Mouse (Mus musculus) liver, embryonic 11.5 days (tissue): ENCODE results near the gene Resf1. TPM values are rescaled to one million over a fixed set of nuclear protein-coding genes. Genes with fewer than 3 reads are reported as not detected.
"Not testable (repeated sequence)": the region's sequence is repeated elsewhere in the genome, so short reads cannot be mapped to it uniquely, and the experiment has no call there.

Experiments
- ATAC-seq: fragments of 200-750 bp; cut with Nextera tagmentation; replicated peaks from 2 replicates; pipeline ENCODE4 v1.8.0; 2017; ENCODE audit warnings: moderate number of reproducible peaks, mild to moderate bottlenecking, moderate TSS enrichment, moderate library complexity; ENCODE audit not compliant: low FRiP score
- DNase-seq: peaks from one replicate; pipeline ENCODE4 v3.0.0-alpha.2; 2017; ENCODE audit warnings: low spot score
- H3K27ac ChIP-seq: fragments of 300-500 bp; sonication (generic); 2 replicates; pipeline ENCODE4 v1.5.1; 2014; ENCODE audit warnings: mild to moderate bottlenecking, low read depth, low read length, control low read depth
- H3K27me3 ChIP-seq: fragments of 300-500 bp; sonication (generic); replicated peaks from 2 replicates; pipeline ENCODE4 v1.6.1; 2014; ENCODE audit warnings: low read length, mixed read lengths; ENCODE audit not compliant: control insufficient read depth, insufficient read depth
- H3K36me3 ChIP-seq: fragments of 300-500 bp; sonication (generic); 2 replicates; pipeline ENCODE4 v1.6.1; 2014; ENCODE audit warnings: mild to moderate bottlenecking, low read length, moderate library complexity, mixed read lengths; ENCODE audit not compliant: control insufficient read depth, insufficient read depth
- H3K4me1 ChIP-seq: fragments of 300-500 bp; sonication (generic); replicated peaks from 2 replicates; pipeline ENCODE4 v1.6.1; 2014; ENCODE audit warnings: low read length, mixed read lengths; ENCODE audit not compliant: control insufficient read depth, insufficient read depth
- H3K4me2 ChIP-seq: fragments of 300-500 bp; sonication (generic); 2 replicates; pipeline ENCODE4 v1.6.1; 2014; ENCODE audit warnings: mild to moderate bottlenecking, control low read depth, moderate library complexity
- H3K4me3 ChIP-seq: fragments of 300-500 bp; sonication (generic); 2 replicates; pipeline ENCODE4 v1.5.1; 2014; ENCODE audit warnings: low read depth, low read length, control low read depth
- H3K9ac ChIP-seq: fragments of 300-500 bp; sonication (generic); 2 replicates; pipeline ENCODE4 v1.6.1; 2014; ENCODE audit warnings: low read depth, low read length, control low read depth
- H3K9me3 ChIP-seq: fragments of 300-500 bp; sonication (generic); 2 replicates; pipeline ENCODE4 v1.6.1; 2016; ENCODE audit warnings: low read length, inconsistent platforms, mixed read lengths; ENCODE audit not compliant: control insufficient read depth
- WGBS: fragments of 180-500 bp; shearing (Covaris S2); extraction: QIAGEN DNeasy Blood & Tissue Kit; methylation state at CpG from one replicate; pipeline ENCODE4 v1.1.7; 2014; 5-methylcytosine and 5-hydroxymethylcytosine counted together
- polyA plus RNA-seq: library from polyadenylated mRNA; unstranded; fragments of >200 nt; fragmentation: Nextera tagmentation; extraction: Ambion mirVana; gene quantifications from 2 replicates; pipeline ENCODE4 v1.2.1, GENCODE M21; 2014

The Resf1 gene
- polyA plus RNA-seq, 1 experiment from 2014 or later, result 37.7 TPM

DNA sequence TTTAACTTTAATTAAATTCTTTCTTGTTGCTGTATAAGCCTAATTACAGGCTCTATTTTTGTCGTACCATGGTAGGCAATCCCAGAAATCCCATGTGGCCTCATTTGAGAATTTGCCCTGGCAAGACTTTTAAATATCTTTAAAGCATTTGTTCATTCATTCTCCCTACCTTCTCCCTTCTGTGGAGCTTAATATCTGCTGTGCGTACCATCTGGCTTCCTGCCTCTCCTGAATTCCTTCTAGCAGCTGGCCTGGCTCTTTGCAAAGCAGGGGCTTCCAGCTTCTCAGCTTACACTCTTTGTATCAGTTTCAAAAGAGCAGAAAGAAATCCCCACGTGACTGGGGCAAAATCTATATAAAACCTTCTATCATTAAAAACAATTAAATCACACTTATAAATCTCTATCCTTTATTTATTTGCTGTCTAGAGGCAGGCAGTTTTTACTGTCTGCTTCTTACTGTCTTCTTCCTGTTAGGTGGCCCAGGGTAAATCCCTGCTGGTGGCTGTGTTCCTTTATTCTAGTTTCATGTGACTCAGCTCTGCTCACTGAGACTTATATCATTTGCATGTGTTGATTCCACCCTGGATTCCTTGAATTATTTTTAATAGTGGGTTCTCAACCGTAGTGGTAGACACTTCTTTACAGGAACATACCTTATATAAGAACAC, 45.7 kb downstream of the Resf1 start:
- Histone ChIP-seq H3K4me2 (no peak overlapping the region), H3K4me1 (no peaks in the 10 kb centered on the region), H3K36me3 (no peaks in the 10 kb centered on the region), H3K4me3 (no peak overlapping the region), H3K27ac (no peak overlapping the region), H3K27me3 (no peaks in the 10 kb centered on the region), H3K9me3 (peaks cover 3% of the 10 kb centered on the region; the same call in 1 of the 2 replicates), H3K9ac (no peak overlapping the region)
- ATAC-seq (no peak), DNase-seq (no peak)
- WGBS, result 80% methylated on average over 4 of the region's 4 CpGs

DNA sequence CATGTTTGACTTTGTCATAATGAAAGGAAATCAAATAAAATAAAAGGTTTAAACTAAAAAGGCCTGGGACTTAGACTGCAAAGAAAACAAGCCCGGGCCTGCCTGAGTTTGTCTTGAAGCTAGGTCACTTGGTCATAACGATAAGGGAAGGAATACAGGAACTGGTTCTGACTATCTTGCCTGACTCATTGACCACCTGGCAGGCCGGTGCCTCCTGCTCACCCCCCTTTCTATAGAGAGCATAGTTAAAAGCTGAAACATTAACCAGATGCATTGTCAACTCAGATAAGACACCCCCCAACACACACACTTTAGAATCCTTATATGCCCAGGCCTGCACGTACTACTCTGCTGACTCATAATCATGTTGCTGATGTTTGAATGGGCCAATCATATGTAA, 46.6 kb downstream of the Resf1 start:
- not testable (repeated sequence) for H3K9me3 ChIP-seq, DNase-seq, H3K36me3 ChIP-seq, H3K9ac ChIP-seq, H3K4me2 ChIP-seq, H3K4me3 ChIP-seq, H3K4me1 ChIP-seq, H3K27ac ChIP-seq, H3K27me3 ChIP-seq
- ATAC-seq, result peak; percentile 77
- WGBS, result 43% methylated on average over 4 of the region's 4 CpGs

DNA sequence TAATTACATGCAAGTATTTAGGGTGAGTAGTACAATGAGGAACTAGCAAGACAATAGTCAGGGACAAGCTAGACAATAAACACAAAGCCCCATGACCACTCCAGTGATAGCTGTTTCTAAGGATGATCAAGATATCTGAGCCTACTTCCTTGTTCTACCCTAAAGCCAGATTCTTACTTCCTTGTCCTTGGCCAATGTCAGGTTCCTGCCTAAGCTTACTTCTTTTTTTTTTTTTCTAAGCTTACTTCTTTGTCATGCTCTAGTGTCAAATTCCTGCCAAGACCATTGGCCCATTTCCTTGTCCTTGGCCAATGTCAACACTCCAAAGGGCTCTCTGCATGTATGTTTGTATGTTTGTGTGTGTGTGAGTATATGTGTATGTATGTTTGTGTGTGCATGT, 47.9 kb downstream of the Resf1 start:
- DNase-seq, result no peak
- H3K4me3 ChIP-seq, result no peak overlapping the region
- H3K9me3 ChIP-seq, result peaks cover 3% of the 10 kb centered on the region; the same call in 1 of the 2 replicates
- no peaks in the 10 kb centered on the region for H3K4me1 ChIP-seq
- H3K4me2 ChIP-seq, result no peak overlapping the region
- no peaks in the 10 kb centered on the region for H3K27me3 ChIP-seq
- no peaks in the 10 kb centered on the region for H3K36me3 ChIP-seq
- H3K9ac ChIP-seq, result no peak overlapping the region
- no peak overlapping the region for H3K27ac ChIP-seq
- ATAC-seq, result no peak

DNA sequence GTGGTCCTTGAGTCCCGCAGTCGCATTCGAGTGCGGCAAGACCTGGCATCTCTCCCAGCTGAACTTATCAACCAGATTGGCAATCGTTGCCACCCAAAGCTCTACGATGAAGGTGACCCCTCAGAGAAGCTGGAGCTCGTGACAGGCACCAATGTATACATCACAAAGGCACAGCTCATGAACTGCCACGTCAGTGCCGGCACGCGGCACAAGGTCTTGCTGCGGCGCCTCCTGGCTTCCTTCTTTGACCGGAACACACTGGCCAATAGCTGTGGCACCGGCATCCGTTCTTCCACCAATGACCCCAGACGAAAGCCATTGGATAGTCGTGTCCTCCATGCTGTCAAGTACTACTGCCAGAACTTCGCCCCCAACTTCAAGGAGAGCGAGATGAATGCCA, 53.3 kb downstream of the Resf1 start:
- H3K4me3 ChIP-seq, H3K27me3 ChIP-seq, H3K4me1 ChIP-seq, DNase-seq, H3K9ac ChIP-seq, ATAC-seq, H3K36me3 ChIP-seq, H3K4me2 ChIP-seq, H3K9me3 ChIP-seq, H3K27ac ChIP-seq: not testable (repeated sequence)
- 94% methylated on average over 20 of the region's 20 CpGs for WGBS

DNA sequence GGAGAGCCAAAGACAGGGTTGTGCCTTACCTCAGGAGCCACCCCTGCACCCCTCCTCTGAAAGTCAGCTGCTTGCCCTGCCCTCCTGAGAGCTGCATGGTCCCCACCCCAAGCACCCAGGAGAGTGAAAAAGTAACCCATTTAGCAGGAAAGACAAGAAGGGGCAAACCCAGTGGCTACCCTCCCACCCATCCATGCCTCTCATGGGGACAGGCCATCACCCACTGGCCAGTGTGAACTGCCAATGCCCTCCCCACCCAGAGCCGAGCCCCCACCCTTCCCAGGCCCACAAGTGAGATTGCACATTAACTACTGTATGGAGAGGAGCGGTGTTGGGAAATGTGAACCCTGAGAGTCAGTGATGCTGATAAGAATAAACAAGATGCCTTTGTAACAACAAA, 56.8 kb downstream of the Resf1 start:
- not testable (repeated sequence) for DNase-seq, H3K27ac ChIP-seq, H3K4me2 ChIP-seq, H3K36me3 ChIP-seq, H3K4me3 ChIP-seq, H3K4me1 ChIP-seq, H3K27me3 ChIP-seq, H3K9ac ChIP-seq, H3K9me3 ChIP-seq
- 0 out of 2 replicates have a peak, but pooled peaks have one; percentile 37 for ATAC-seq
- 81% methylated on average over 2 of the region's 2 CpGs for WGBS

DNA sequence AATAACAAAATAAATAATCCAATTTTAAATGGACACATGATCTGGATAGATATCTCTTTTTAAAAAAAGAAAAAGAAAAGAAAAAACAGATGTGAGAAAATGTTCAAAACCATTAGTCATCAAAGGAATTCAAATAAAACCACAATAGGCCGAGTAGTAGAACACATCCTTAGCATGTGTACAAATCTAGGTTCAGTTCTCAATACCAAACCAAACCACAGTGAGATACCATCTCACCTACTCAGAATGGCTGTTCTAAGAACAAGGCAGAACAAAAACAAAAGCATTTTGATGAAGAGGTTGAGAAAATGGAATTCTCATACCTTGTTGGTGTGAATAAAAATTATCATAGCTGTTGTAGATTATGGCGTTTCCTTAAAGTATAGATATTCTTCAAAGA, 57.2 kb downstream of the Resf1 start:
- WGBS, result 74% methylated on average over 2 of the region's 2 CpGs

DNA sequence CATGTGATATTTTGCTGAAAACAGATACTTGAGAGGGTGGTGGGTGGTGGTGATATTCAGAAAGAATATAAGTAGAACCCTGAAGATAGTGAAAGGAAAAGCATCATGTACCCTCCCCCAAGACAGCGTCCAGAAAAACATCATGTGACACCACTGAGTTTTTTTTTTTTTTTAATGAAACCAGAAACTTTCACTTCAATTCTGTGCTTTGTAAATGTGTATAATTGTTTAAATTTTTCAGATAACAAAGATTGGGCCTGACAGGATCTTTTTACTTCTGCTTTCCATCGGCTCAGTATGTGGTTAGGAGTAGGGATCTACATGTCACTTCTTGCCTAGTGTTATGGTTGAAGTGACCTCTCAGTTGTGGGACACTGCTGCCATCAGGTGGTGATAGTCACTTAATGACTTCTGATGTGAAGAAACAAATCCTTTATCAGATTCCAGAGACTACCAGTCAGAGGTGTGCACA, 65.8 kb downstream of the Resf1 start:
- ATAC-seq, result peak; percentile 81
- WGBS, result 36% methylated on average over 2 of the region's 2 CpGs

More for the DNA sequence above, 57.2 kb downstream of the Resf1 start:
- Histone ChIP-seq H3K9ac (no peak overlapping the region), H3K27me3 (no peaks in the 10 kb centered on the region), H3K4me3 (no peak overlapping the region), H3K9me3 (no peaks in the 10 kb centered on the region), H3K27ac (no peak overlapping the region), H3K4me1 (no peaks in the 10 kb centered on the region), H3K4me2 (no peak overlapping the region), H3K36me3 (no peaks in the 10 kb centered on the region)
- DNase-seq (no peak), ATAC-seq (no peak)

DNA sequence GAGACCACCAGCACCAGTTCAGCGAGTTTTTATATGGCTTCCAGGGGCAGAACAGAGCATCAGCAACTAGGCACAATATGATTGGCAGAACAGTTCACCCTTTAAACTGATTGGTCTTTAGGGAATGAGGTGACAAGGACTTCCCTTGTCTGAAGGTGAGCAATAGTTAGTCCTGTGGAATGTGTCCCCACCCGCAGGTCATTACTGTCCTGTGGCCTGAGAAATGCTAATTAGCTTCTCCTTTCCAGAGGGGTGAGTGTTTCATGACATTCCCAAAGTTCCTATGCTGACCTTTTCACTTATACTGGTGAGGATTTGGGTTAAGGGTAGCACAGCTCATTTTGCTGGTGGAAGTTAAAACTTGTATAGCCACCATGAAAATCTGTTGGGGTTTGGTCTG, 74.3 kb downstream of the Resf1 start:
- H3K36me3 ChIP-seq, result no peaks in the 10 kb centered on the region
- DNase-seq, result no peak
- no peaks in the 10 kb centered on the region for H3K9me3 ChIP-seq
- no peak overlapping the region for H3K27ac ChIP-seq
- no peak for ATAC-seq
- no peak overlapping the region for H3K4me3 ChIP-seq
- H3K27me3 ChIP-seq, result no peaks in the 10 kb centered on the region
- H3K4me1 ChIP-seq, result no peaks in the 10 kb centered on the region
- H3K9ac ChIP-seq, result no peak overlapping the region
- WGBS, result 72% methylated on average over 2 of the region's 2 CpGs
- no peak overlapping the region for H3K4me2 ChIP-seq

More for the DNA sequence above, 65.8 kb downstream of the Resf1 start:
- DNase-seq, result no peak
- Histone ChIP-seq H3K27me3 (no peaks in the 10 kb centered on the region), H3K4me1 (no peaks in the 10 kb centered on the region), H3K9ac (no peak overlapping the region), H3K9me3 (no peaks in the 10 kb centered on the region), H3K27ac (no peak overlapping the region), H3K4me2 (no peak overlapping the region), H3K36me3 (no peaks in the 10 kb centered on the region), H3K4me3 (no peak overlapping the region)
